Mouse (Mus musculus) gastrocnemius, adult 2 months (tissue): Measurements from ENCODE around the gene Cyp2b10. TPM values are rescaled to one million over a fixed set of nuclear protein-coding genes. Genes with fewer than 3 reads are reported as not detected.
"Not testable (repeated sequence)": the region's sequence is repeated elsewhere in the genome, so short reads cannot be mapped to it uniquely, and the experiment has no call there.

ENCODE experiments used
- DNase-seq: peaks from one replicate; pipeline ENCODE4 v3.0.0; 2022
- H3K27ac ChIP-seq: fragments of 200-600 bp; 2 replicates; pipeline ENCODE4 v1.8.1; 2022; ENCODE audit warnings: mild to moderate bottlenecking
- H3K4me3 ChIP-seq: fragments of 200-600 bp; 2 replicates; pipeline ENCODE4 v1.8.1; 2022; ENCODE audit warnings: mild to moderate bottlenecking, moderate library complexity
- CTCF ChIP-seq: fragments of 200-600 bp; IDR thresholded peaks from 2 replicates; pipeline ENCODE4 v1.8.1; 2022; ENCODE audit warnings: antibody characterized with exemption, mild to moderate bottlenecking, moderate library complexity
- intact Hi-C: fragments of 180-260 bp; cut with DNase I; formaldehyde crosslinking; loops from one replicate; pipeline ENCODE4 v1.15.1; 2025
- total RNA-seq, 2 experiments: library from RNA; stranded (reverse); gene quantifications; 2 replicates each; pipeline ENCODE4 v1.2.3; 2021

The Cyp2b10 gene
- total RNA-seq, 2 experiments from 2014 or later, result not detected

DNA sequence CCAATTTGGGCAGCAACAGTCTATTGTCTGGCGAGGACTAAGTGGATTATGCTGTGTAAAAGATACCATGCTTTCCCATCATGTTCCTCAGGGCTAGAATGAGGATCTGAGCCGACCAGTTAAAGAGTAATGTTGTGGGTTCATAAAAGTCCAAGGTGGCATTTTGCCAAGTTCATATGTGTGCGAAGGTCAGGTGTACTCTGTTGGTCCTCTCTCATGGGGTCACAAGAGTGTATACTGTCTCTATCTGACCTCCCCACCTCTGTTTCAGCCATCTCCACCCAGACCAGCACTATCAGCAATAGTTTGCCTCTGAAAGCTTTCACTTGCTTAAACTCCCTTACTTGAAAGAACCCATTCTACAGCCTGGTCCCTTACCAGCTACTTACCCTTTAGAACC is 9.7 kb upstream of the Cyp2b10 start:
- intact Hi-C loops, result no loop called here
- no peak overlapping the region for H3K27ac ChIP-seq
- DNase-seq, result no peak
- TF ChIP-seq CTCF, result no peak
- no peak overlapping the region for H3K4me3 ChIP-seq

DNA sequence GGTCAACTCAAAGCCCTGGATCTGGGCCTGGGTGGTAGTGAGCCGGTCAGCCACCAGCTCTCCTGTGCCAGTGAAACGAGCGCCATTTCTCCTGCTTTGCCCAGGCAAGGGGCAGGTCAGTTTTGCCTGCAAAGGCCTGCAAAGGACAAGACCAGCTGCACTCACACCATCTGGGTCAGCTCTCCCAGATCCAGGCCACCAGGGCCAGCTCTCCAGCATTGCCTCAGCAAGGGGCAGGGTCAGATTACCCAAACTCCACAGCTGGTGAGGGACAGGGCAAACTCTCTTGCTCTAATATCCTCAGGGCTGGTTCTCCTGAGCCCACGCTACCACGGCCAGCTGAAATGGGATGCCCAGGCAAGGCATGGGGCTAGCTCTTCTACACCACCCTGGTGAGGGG is 4.3 kb upstream of the Cyp2b10 start:
- intact Hi-C loops, result no loop called here
- no peak overlapping the region for H3K27ac ChIP-seq
- no peak overlapping the region for H3K4me3 ChIP-seq
- no peak for TF ChIP-seq CTCF
- DNase-seq, result no peak

DNA sequence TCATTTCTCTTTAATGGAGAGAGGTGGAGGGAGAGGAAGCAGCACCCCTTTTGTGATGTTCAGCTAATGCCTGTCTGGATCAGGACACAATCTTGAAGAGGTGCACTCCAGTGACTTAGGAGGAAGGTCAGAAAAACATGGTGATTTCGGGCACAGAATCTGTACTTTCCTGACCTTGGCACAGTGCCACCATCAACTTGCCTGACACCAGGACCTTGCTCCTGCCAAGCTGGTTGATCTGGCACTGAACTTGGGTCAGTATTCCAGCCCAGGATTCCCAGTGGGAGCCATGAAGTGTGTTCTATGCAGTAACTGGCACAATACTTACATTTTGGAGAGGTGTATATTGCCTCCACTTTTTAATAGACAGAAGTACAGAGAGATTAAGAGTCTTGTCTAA is 2.3 kb upstream of the Cyp2b10 start:
- intact Hi-C loops, result no loop called here
- Histone ChIP-seq H3K27ac (no peak overlapping the region), H3K4me3 (no peak overlapping the region)
- no peak for DNase-seq
- no peak for TF ChIP-seq CTCF

DNA sequence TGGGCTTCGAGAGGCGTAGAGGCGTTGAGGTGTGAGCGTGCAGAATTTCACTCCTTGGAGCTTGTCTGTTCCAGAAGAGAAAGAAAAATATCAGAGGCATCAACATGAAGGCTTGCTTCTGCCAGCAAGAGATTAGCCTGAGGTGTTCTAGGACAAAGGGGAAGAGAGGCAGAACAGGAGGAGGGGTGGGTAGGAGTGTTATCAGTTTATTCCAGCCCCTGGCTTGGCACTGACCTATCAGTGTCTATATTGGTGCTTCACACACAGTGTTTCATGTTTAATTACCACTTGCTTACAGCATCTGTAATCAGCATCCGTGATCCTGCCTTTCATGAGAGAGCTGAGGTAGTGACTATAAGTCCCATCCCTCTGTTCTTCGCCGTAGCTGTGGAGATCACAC is 644 bp downstream of the Cyp2b10 start:
- H3K4me3 ChIP-seq, result no peak overlapping the region
- no peak for TF ChIP-seq CTCF
- intact Hi-C loops, result no loop called here
- no peak overlapping the region for H3K27ac ChIP-seq
- DNase-seq, result no peak

DNA sequence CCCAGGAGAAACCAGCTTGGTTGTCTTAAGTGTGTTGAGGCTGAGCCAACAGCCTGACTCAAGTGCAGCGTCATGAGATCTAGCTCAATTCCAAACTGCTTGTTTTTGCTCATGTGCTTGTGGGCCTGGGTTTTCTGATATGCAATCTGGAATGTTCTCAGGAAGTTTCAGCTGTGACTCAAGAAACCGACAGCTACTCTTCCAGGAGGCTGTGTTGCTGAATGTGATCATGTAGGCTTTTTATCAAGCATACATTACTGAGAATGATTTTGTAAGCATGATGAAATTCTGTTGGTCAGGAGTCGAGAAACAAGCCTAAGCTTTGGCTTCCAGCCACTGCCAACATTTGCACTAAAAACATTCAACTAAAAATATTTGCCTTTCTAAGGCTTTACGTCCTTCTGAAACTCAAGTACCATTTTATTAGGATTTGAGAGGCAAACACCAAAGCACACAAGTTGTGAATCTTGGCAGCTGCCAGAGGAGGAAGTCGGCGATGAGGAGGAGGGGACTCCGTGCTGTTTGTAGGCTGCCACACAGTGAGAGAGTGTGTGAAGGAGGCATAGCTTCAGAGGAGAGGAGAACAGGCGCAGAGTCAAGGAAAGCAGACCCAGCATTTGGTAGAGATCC is 4.8 kb downstream of the Cyp2b10 start:
- TF ChIP-seq CTCF, result no peak
- DNase-seq, result no peak
- no peak overlapping the region for H3K4me3 ChIP-seq
- no peak overlapping the region for H3K27ac ChIP-seq
- intact Hi-C loops, result no loop called here

DNA sequence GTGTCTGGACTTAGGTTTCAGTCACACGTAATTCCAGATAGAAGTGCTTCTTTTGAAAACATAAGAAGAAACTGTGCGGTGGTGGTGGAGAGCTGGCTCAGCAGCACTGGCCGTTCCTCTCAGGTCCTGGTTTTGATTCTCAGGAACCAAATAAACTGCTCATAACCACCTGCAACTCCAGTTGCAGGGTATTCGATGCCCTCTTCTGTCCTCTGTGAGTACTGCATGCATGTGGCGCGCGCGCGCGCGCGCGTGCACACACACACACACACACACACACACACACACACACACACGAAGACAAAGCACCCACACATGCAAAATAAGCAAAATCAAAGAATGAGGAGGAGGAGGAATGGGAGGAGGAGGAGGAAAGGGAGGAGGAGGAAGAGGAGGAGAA is 5.7 kb downstream of the Cyp2b10 start:
- no peak overlapping the region for H3K4me3 ChIP-seq
- DNase-seq, result no peak
- intact Hi-C loops, result no loop called here
- TF ChIP-seq CTCF, result no peak
- H3K27ac ChIP-seq, result no peak overlapping the region

DNA sequence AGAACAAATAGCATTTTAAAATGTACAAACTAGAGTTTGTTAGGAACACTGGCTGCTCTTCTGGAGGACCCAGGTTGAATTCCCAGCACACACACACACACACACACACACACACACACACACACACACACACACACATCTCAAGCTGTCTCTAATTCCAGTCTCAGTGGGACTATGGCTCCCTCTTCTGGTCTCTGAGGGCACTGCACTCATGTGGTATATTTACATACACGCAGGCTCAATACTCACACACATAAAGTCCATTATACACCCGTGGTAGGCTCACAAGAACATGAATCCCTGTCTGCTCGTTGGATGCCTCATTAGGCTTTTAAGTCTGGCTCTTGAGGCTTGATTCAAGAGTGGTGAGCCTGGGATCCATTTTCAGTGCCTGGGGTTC is 6.6 kb downstream of the Cyp2b10 start:
- no peak overlapping the region for H3K27ac ChIP-seq
- no peak overlapping the region for H3K4me3 ChIP-seq
- DNase-seq, result no peak
- intact Hi-C loops, result no loop called here
- no peak for TF ChIP-seq CTCF

DNA sequence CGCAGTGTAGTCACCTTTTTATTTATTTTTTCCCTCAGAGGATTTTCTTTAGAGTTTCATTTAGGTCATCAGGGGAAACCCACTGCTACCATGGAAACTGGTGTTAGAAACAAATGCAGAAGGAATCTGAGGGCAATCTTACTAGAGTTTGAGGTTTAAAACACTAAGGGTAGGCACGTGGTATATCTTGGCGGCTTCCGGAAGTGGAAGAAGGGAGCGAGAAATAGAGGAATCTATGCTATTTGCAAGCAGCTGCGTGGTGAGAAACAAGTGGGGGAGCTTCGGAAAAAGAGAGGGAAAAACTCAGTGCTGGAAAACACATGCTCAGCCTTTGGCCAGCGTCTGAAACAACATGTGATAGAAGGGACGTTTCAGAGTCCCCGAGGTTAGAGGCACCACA is 7.1 kb downstream of the Cyp2b10 start:
- no peak for DNase-seq
- TF ChIP-seq CTCF, result no peak
- Histone ChIP-seq H3K4me3 (no peak overlapping the region), H3K27ac (no peak overlapping the region)
- intact Hi-C loops, result no loop called here

DNA sequence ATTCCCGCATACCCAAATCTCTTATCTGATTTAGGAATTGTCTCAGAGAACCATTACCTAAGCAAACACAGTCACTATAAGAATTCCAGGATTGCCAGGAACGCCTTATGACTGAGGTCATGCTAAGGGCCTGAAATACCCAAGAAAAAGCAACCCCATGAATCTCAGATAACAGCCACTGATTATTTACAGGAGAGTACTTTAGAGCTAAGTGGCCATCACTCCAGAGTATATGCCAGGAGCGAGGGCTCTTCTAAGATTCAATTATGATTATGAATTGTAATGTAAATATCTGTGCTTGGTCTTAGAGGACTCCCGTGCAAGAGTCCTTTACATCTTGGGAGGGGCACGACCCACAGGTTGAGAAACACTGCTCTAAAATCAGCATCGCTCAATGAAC is 10.0 kb downstream of the Cyp2b10 start:
- no peak for TF ChIP-seq CTCF
- Histone ChIP-seq H3K4me3 (no peak overlapping the region), H3K27ac (no peak overlapping the region)
- intact Hi-C loops, result no loop called here
- DNase-seq, result no peak

DNA sequence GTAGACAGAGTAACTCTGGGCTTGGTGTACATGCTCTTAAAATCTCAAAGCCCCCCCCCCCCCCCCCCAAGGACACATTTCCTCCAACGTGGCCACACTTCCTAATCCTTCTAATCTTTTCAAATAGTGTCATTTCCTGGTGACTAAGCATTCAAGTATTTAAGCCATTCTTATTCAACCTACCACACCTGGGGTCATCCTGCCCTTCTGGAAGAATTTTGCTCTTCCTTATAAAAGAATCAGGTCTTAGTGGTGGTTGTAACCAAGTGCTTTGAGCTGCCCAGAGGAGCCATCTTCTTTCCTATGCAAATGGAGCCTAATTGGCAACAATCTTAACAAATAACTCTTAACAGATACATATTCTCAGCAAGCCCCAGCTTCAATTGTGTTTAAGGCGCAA is 12.6 kb downstream of the Cyp2b10 start:
- TF ChIP-seq CTCF, result no peak
- Histone ChIP-seq H3K27ac (no peak overlapping the region), H3K4me3 (no peak overlapping the region)
- intact Hi-C loops, result no loop called here
- no peak for DNase-seq

DNA sequence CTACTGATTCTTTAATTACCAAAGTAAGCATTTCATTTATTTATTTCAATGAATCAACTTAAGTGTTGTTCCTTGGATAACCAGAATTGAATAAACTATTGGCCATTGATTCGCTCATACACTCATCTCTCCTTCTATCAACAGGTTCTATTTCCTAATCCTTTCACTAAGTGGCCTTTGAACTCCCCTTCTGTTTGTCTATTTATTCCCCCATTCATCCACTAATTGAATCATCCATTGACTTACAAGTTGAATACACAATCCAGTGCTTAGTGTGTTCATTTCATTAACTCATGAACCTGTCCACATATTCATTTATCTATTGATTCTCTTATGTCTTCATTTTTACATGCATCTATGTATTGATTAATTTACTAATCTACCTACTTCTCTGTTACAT is 18.7 kb downstream of the Cyp2b10 start:
- intact Hi-C loops, result no loop called here
- no peak for TF ChIP-seq CTCF

DNA sequence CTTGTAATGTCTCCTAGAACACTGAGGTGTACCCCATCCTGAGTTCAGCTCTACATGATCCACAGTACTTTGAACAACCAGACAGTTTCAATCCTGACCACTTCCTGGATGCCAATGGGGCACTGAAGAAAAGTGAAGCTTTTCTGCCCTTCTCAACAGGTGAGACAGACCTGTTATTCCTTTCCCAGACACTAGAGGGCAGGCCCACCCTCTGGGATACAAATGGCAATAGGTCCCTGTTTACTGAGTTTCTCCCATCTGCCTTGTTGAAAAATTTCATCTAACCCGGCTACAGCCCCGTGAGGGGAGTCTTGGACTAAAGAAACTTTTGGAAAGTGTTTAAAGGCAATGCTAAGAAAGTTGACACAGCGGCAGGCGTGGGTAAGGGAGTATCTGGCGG is 19.9 kb downstream of the Cyp2b10 start:
- H3K4me3 ChIP-seq, intact Hi-C loops, H3K27ac ChIP-seq, DNase-seq: not testable (repeated sequence)
- peak; percentile 43 for TF ChIP-seq CTCF

More for the DNA sequence above, 18.7 kb downstream of the Cyp2b10 start:
- H3K4me3 ChIP-seq, result no peak overlapping the region
- no peak for DNase-seq
- H3K27ac ChIP-seq, result no peak overlapping the region

DNA sequence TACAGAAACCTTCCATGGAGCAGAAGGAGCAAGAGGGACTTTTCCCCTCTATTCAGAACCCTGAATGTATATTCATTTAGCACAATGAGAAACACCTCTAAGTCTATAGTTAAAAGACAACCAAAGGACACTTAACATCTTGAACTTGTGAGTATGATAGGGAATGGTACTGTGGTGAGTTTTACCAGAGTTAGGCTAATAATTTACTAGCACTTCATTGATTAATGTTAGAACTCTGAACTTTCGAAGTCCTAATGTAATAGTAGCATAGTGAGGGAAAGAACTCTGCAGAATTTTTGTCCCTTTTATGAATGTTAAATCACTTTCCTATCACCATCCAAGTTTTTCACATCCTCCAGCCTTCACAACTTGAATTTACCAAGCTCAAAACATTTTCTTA is 22.0 kb downstream of the Cyp2b10 start:
- no peak overlapping the region for H3K4me3 ChIP-seq
- no peak for TF ChIP-seq CTCF
- intact Hi-C loops, result no loop called here
- DNase-seq, result no peak
- no peak overlapping the region for H3K27ac ChIP-seq

DNA sequence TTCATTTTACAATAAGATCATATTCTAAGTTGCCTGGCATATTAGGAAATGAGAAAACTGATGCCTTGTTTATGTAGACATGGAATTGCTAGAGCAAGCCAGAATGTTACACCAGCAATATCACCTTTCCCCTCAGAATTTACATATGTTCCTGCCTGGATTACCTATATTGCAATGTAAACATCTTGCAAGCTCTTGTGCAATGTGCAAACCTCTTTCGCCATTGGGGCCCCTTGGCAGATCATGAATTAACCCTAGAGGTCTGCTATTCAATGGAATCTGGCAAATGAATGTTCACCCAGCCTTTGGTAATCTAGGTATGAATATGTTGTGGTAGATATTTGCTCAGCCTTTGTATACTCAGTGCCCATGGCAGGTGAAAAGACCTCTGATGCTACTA is 47.9 kb downstream of the Cyp2b10 start:
- Histone ChIP-seq H3K4me3 (no peak overlapping the region), H3K27ac (no peak overlapping the region)
- DNase-seq, result no peak
- no peak for TF ChIP-seq CTCF
- intact Hi-C loops, result no loop called here

Other genes with a start within 250 kb of the Cyp2b10 start
- gene Bckdha, start 238.6 kb upstream of the Cyp2b10 start, total RNA-seq, result 100 to 1,000 TPM; 103 to 152 TPM
- 10 to 100 TPM; 24.1 to 24.3 TPM for gene Exosc5, start 238.5 kb upstream of the Cyp2b10 start, total RNA-seq
- gene Tmem91, start 222.5 kb upstream of the Cyp2b10 start, total RNA-seq, result not detected
- gene B9d2, start 216.8 kb upstream of the Cyp2b10 start, total RNA-seq, result 1 to 10 TPM; 8.7 to 9.7 TPM
- gene Tgfb1, start 210.6 kb upstream of the Cyp2b10 start, total RNA-seq, result 1 to 10 TPM; 4.6 to 6.6 TPM
- 10 to 100 TPM; 39.4 to 44.3 TPM for gene Ccdc97, start 178.5 kb upstream of the Cyp2b10 start, total RNA-seq
- 10 to 100 TPM; 66.3 to 72.8 TPM for gene Hnrnpul1, start 142.9 kb upstream of the Cyp2b10 start, total RNA-seq
- 10 to 100 TPM; 39.9 to 48.6 TPM for gene Axl, start 108.9 kb upstream of the Cyp2b10 start, total RNA-seq
- under 1 TPM; 0.10 to 0.56 TPM for gene Cyp2s1, start 80.7 kb upstream of the Cyp2b10 start, total RNA-seq
- not detected for gene Cyp2b13, start 163.9 kb downstream of the Cyp2b10 start, total RNA-seq